Mouse (Mus musculus) cerebellum, postnatal 25 days (tissue): ENCODE data around the gene Snapc2.

Experiments
- DNase-seq, 2 experiments: peaks; one replicate each; pipeline ENCODE4 v3.0.0; 2021; ENCODE audit warnings: mixed read lengths in 2 of 2

Gene Snapc2

GRCm38 (mm10) chr8:4252934-4253841 lies at the start of gene Snapc2:
Gene Snapc2 (plus strand): TSS chr8:4253080.
- DNase-seq, result peak; percentile 95 to 97

- DNase-seq, result peak in 1 of 2 experiments; percentile 16
Measured at GRCm38 (mm10) chr8:4205246-4206123, 47.4 kb upstream of the Snapc2 start.

GRCm38 (mm10) chr8:4206182-4207015 lies 46.5 kb upstream of the Snapc2 start:
- peak; percentile 62 to 66 for DNase-seq

- DNase-seq, result no peak
Measured at GRCm38 (mm10) chr8:4207016-4207350, 45.9 kb upstream of the Snapc2 start.

- DNase-seq, result no peak
Measured at GRCm38 (mm10) chr8:4211097-4211496, 41.8 kb upstream of the Snapc2 start.

- peak; percentile 35 to 40 for DNase-seq
Measured at GRCm38 (mm10) chr8:4212809-4213209, 40.1 kb upstream of the Snapc2 start.

GRCm38 (mm10) chr8:4213210-4214005 lies 39.5 kb upstream of the Snapc2 start:
- DNase-seq, result peak in 1 of 2 experiments; percentile 42

GRCm38 (mm10) chr8:4214006-4214980 lies 38.6 kb upstream of the Snapc2 start:
- DNase-seq, result no peak

- peak in 1 of 2 experiments; percentile 44 for DNase-seq
Measured at GRCm38 (mm10) chr8:4216296-4216695, 36.6 kb upstream of the Snapc2 start.

GRCm38 (mm10) chr8:4216791-4217621 lies 35.9 kb upstream of the Snapc2 start, which contains the start of gene Prr36:
Gene Prr36 (minus strand): TSS chr8:4217459.
- DNase-seq, result peak; percentile 78 to 79

GRCm38 (mm10) chr8:4219617-4220016 lies 33.3 kb upstream of the Snapc2 start:
- DNase-seq, result no peak

GRCm38 (mm10) chr8:4222059-4222458 lies 30.8 kb upstream of the Snapc2 start:
- DNase-seq, result no peak

GRCm38 (mm10) chr8:4226323-4226722 lies 26.6 kb upstream of the Snapc2 start:
- DNase-seq, result peak in 1 of 2 experiments; percentile 3

- DNase-seq, result peak in 1 of 2 experiments; percentile 10
Measured at GRCm38 (mm10) chr8:4226739-4227347, 26.0 kb upstream of the Snapc2 start, which contains the start of gene Lrrc8e. Gene Lrrc8e (plus strand): TSS chr8:4226827.

GRCm38 (mm10) chr8:4227919-4228318 lies 25.0 kb upstream of the Snapc2 start:
- no peak for DNase-seq

- no peak for DNase-seq
Measured at GRCm38 (mm10) chr8:4229784-4230183, 23.1 kb upstream of the Snapc2 start.

- no peak for DNase-seq
Measured at GRCm38 (mm10) chr8:4230612-4231351, 22.1 kb upstream of the Snapc2 start.

- no peak for DNase-seq
Measured at GRCm38 (mm10) chr8:4237814-4238433, 15.0 kb upstream of the Snapc2 start.
